Mouse (Mus musculus): ENCODE data around the gene Mttp.
"Not testable (repeated sequence)": the region's sequence is repeated elsewhere in the genome, so short reads cannot be mapped to it uniquely, and the experiment has no call there.

Gene Mttp

DNA sequence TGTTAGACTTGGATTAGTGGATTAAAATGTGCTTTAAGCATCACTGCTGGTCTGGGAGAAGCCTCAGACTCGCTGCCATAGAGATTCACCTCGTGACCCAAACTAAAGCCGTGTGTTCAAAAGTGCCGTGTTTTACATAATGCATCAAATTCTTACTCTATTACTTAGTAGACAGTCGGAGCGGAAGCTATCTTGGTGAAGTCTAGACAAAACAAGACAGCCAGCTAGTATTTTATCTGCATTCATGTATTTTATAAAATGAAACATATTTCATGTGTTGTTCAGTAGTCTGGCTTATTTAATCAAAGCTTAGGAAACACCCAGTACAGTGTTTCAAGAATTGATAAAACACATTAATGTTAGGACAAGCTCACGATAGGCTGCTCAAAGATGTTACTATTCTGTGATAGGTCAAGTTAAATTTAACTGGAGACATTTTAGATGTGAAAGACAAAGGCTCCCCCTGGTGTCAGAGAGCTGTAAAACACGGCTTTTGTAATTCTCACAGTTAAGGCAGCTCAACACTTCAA lies at the start of gene Mttp:
Mttp (minus strand) TSS at position 327 of the 530 bp plus-strand sequence.
- DNase-seq (ENCODE audit: low read depth, low spot score) = peak; percentile 87

DNA sequence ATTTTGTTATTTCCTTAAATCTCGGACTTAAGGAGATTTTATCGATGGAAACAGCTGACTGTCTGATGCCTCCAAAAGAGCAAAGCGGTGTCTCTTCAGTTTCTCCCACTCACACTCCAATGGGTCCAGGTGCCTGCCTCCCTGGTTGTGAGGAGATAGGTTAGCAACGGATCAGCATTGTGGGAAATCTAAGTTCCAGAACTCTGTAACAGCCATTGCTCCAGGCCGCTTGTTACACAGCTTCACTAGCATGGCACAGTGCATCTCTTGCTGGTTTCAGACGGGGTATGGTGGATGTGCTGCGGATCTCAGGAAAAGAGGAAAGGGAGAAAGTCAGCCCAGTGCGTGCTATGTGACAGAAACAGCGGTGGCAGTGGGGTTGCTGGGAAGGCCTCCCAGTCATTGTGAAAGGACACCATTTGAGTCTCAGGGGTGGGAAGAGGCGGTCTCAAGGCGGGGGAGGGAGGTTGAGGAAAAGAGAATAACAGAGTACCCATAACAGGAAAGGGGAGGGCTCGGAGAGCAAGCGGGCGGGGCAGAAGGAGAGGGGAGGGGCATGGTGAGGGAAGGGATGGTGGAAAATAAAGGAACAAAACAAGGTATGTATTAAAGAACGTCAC lies 49.0 kb upstream of the Mttp start, which contains the start of gene 4930579F01Rik:
4930579F01Rik (minus strand) TSS at position 143 of the 620 bp plus-strand sequence.
- peak; percentile 12 for DNase-seq (ENCODE audit: low read depth, low spot score)

DNA sequence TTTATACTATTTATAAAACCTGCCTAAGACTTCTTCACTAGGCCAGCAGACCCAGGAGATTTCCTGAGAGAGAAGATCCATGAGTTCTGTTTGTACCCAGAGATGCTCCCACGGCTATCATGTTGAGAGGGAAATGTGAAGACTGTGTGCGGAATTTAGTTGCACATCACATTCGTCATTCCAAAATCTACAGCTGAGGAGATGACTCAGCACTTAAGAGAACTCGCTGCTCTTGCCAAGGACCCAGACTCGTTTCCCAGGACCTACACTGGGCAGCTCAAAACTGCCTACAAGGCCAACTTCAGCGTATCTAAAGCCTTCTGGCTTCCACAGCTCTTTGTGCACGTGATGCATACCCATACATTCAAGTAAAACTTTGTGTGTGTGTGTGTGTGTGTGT lies 47.5 kb upstream of the Mttp start:
- no peak for DNase-seq (ENCODE audit: low read depth, low spot score)

DNA sequence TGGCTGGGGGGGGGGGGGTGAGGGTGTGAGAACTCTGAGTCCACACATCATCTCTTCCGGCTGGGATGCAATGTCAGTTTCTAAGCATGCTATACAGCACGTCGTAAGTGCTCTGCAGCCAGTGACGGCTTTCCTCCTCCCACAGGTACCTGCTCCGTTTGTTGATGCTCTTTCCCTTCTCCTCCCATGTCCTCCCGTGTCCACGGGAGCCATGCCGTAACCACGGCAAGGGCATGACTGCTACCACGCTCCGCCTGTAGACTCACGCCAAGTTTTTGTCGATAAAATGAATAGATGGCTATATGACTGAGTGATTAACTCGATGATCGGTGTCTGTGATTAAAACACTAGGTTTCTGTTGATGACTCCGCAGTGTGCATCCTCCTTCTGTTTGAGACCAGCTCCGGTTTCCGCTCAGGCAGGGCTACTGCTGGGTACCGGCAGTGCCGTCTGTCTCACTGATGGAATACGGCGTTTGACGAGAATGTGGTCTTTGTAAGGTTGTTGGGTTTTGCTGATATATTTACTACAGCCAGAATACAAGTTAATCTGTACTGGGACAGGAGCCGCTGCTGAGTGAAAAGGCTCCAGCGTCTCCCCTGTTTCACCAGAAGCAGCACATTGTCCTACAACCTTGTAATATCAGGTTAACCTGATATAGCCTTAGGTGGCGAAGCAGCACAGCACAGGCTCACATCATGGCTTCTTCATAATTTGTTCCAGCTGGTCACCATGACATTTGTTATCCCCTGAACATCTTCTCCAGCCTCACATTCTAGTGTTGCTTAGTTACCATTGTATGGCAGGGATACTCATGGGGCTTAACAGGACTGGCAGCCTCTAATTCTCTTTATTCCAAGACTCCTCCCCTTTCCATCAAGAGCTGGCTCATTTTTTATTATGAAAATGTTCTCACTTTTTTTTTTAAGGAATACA lies 41.5 kb upstream of the Mttp start:
- DNase-seq (ENCODE audit: low read depth, low spot score) = no peak

DNA sequence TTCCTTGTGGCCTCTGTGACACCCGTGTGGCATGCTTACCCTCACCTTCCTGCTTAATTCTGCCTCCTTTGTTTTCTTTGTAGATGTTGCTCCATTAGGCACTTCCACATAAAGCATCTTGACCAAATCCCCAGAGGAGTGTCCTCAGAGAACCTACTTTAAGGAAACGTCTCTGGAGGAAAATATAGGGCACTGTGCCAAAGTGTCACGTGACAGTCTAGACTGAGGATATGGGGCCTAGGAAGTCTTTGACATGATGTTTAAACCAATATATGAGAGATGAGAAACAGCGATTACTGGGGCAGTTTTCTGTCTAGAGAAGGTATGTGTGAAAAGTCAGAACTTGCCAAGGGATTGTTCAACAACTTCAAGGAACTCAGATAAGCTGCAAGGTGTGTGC lies 40.5 kb upstream of the Mttp start:
- no peak for DNase-seq (ENCODE audit: low read depth, low spot score)

DNA sequence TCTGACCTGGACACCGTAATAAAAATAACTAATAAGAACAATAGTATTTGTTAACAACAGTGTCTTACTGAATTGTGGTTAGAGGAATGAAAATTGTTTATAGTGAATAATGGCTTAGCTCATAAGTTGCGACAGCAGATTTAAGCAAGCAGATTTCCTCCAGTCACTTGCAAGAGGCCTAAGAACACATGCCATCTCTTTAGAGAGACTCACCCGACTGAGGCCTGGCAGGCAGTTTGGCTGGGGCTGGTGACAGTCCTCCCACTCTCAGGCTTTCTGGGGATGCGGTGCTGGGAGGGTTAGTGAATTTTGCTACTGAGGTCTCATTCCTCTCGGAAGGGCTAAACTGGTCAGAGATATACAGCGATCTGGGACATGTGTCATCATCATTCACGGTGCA lies 38.6 kb upstream of the Mttp start:
- no peak for DNase-seq (ENCODE audit: low read depth, low spot score)

DNA sequence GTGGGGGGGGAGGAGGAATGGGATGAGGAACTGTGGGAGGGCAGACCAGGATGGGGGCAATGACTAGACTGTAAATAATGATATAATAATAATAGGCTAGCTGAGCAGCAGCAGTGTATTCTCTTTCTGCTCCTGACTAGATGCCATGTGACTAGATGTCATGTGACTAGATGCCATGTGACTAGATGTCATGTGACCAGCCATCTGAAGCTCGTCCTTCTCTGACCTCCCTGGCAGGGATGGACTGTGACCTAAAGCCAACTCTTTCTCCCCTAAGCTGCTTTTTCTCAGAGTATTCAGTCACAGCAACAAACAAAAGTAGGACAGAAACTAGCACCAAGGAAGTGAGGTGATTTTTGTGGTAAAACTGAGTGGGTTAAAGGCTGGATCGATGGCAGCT lies 37.3 kb upstream of the Mttp start:
- no peak for DNase-seq (ENCODE audit: low read depth, low spot score)

DNA sequence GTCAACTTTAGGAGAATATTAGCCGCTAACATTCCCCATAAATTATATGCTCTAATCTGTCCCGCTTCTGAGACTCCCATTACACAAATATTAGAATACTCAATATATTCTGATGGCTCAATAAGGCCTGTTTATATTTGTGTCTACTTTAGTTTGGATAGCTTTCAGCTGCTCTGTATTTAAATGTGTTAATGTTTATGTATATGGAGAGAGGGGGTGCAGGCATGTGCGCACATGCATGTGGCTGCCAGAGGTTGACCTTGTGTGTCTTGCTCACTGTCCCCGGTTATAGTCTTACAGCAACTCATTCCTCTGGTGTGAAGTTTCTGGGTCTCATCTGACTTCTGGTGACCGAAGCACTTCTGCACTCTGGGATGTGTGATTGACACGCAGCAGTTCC lies 30.8 kb upstream of the Mttp start:
- DNase-seq (ENCODE audit: low read depth, low spot score) = no peak

DNA sequence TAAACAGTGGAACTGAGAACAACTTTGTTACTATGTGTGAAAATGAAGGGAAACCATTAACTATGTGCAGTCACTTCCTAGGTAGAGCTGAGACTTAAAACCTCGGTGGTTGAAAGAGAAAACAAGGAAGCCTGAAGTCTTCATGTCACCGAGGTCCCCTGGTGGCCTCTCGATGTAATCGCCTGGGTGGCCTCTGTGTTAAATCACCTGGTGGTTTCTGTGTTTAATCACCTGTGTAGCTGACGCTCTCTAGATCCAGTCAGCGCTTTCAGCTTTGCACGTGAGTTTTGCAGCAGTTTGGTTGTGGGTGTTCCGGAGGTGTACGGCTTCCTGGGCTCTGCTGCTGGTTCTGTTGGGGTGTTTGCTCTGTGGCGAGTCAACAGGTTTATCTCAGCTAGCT lies 28.5 kb upstream of the Mttp start:
- peak; percentile 20 for DNase-seq (ENCODE audit: low read depth, low spot score)

DNA sequence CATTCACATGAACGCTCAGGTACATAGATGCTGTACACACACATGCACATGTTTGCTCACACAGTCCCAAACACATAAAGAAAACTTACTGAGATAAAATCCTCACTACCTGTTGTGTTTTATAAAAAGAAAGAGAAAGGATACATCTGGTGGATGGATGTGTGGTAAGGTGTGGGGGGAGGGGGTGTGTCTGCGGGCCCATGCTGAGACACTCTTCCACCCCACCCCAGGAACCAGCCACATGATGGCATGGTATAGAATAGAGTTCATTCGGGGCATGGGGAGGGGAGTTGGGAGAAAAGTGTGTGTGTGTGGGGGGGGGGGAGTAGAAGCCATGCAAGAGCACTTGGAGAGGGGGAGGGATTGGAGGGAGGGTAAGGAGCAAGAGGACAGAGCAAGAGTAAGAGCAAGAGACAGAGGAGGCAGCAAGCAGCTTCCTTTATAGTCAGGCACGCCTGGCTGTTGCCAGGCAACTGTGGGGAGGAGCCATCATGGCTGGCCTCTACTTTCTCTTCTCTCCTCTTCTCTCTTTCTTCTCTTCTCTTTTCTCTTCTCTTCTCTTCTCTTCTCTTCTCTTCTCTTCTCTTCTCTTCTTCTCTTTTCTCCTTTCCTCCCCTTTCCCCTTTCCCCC lies 17.9 kb upstream of the Mttp start:
- DNase-seq (ENCODE audit: low read depth, low spot score) = peak; percentile 28

DNA sequence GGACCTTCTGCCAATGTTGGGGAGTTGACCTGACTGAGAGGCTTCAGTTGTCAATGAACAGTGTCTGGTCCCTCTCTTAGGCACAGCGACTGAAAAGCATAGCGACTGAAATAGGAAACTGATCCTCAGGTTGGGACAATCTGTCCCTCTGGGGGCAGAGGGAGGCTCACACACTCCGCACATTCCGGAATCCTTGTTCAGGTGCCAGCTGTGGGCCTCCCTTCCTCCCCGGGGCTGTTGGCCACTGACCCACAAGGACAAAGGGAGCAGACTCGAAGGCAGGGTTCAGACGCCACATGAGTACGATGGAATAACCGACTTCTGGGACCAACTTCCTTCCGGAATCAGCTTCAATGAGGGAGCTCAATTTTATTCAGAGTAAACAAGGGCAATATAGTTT lies 16.9 kb upstream of the Mttp start:
- DNase-seq (ENCODE audit: low read depth, low spot score) = no peak

DNA sequence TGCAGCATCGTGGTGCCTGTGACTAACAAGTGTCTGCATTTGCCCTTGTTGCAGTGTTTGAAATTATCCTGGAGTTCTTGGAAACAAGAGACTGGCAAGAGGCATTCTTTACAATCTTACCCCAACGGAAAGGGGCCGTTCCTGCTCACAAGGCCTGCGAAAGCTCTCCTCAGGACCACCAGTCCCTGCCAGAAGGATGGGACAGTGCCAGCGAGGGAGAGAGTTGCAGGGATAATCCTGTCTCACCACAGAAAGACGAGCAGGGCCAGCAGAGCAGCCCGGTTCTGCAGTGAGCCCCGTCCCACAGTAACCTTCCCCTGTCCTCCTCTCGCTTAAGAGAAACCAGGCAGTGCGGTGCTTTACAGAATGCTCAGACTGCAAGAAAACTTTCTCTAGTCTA lies 11.9 kb upstream of the Mttp start:
- no peak for DNase-seq (ENCODE audit: low read depth, low spot score)

DNA sequence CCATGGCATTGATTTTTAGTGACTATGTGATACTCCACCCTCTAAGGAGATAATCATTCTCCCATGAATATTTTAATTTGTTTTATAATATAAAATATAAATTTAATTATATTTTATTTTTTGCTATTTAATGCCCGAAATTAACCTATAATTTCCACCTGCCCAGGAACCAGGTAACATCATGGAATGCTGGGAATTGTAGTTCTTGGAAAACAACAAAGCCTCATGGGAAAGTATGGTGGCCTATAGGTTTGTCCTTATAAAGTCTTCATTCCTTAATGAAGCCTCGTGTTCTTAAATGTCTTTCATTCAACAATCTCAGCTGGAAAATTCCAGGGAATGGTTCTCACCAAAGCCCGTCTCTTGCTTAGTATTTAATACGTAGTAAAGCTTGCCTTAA lies 10.3 kb upstream of the Mttp start:
- DNase-seq (ENCODE audit: low read depth, low spot score) = no peak

DNA sequence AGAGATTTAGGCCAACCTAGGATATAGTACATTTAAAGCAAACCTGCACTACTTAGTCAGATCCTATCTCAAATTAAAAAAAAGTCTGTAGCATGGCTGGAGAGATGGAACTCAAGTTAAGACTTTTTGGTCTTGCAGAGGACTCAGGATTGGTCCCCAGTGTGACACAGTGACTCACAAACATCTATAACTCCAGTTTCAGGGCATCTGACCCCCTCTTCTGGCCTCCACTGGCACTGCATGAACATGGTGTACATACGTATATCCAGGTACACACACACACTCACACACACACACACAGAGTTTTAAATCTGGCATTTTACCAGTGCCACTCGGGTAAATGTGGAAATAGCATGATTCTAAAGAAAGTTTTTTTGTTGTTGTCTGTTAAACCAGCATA lies 4.0 kb upstream of the Mttp start:
- no peak for DNase-seq (ENCODE audit: low read depth, low spot score)

DNA sequence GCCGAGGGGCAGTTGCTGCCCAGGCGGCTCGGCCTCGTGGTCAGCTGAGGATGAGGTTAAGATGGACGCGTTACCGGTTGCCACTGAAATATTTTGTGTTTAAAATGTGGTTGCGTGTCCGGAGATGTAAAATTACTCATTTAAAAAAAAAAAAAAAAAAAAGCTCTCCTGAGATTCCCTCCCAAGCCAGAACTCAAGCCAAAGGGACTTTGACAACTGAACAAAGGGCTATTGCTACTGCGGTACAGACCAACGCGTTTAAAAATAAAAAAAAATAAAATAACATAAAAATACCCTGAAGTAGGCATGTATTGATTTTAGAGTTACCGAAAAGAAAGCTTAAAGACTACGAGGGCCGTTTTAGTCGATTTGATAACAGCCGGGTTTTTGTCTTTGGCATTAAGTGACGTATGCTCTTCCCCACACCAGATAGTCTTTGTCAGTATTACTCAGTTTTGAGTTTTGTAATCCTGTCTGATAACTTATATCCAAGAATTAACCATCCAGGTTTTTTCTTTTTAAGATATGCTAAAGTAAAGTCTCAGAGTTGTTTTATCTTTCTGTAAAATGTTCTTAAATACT lies 617 bp downstream of the Mttp start:
- peak; percentile 60 for DNase-seq (ENCODE audit: low read depth, low spot score)

DNA sequence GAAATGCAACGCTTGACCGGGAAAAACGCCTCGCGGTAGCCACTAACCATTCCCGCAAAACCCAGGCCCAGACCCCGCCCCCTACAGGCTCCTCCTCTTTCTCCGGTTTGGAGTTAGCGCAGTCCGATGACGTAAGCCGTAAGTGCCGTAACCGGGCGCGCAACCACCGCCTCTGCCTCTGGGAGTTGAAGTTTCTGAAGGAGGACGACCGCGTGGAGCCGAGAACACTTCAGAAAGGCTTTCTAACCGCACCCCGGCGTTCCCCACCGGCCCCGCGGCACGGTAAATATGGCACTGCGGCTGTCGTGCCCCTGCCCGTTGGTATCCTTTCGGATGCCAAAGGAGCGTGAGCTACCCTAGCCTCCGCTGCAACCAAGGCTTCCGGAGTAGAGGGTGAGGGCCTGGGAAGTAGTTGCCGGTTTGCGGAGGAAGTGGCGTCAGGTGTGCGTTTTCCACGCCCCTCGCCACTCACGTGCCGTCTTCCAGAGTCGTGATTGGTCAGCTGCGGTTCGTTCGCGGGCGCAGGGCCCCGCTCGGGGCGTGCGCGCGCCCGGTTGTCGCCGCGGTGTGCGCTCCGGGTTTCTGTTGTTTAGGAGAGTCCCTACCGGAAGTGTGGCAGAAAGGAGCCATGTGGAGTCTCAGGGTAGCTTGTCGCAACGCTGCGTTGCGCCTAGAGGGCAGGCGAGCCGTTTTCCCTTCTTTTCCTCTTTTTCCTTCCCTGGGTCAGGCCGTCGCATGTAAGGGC lies 1.3 kb downstream of the Mttp start, which contains the start of gene Trmt10a:
Trmt10a (plus strand) TSS at position 134 of the 745 bp plus-strand sequence.
- DNase-seq (ENCODE audit: low read depth, low spot score) = peak; percentile 100

DNA sequence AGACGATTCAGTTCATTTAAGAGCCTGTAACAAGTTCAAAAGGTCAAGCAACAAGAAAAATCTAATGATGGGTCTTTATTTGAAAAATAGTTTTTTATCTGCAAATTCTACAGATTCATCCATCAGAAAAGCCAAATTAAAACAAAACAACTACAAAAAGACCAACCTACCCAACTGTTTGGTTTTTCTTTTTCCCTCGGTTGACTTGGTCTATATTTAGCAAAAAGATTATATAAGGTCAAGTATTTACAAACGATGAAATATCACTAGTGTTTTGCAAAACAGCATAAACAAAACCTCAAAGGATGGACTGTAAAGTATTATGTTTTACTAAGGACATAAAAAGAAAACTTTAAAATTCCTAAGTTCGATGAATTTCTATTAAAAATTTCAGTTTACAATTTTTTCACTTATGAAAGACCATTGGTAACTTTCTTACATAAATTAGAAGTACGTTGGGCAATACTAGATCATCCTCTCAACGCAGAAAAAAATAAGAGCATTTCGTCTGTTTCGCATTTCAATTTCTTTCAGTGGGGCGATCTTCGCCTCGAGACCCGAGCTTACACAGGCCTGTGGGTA lies 1.9 kb downstream of the Mttp start:
- DNase-seq (ENCODE audit: low read depth, low spot score) = no peak

DNA sequence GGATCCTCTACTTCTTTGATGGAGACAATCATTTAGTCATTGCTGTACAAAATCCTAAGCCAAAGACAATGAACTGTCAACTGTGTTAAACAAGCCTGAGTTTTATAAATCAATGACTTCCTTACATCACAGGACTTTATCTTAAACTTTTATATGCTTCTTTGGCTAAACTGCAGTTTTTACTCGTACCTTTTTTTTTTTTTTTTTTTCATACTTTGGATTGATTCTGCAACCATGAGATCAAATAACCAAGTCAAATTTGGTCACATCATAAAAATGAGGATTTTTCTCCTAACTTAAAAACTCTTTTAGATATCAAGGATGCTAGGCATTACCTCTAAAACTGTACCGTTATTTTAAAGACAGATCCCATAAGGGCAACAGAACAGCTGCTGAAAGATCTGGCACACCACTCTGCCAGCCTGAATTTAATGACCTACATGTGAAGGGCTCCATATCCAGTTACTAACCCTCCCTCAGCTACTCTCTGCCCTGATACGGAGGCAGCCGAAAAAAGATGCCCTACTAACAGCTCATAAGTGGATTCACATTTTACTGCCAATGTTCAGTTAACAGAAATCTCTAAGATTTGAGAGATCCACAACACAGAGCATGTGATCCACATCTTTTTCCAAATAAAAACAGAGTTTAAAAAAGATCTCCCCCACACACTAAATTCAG lies 2.6 kb downstream of the Mttp start:
- no peak for DNase-seq (ENCODE audit: low read depth, low spot score)

DNA sequence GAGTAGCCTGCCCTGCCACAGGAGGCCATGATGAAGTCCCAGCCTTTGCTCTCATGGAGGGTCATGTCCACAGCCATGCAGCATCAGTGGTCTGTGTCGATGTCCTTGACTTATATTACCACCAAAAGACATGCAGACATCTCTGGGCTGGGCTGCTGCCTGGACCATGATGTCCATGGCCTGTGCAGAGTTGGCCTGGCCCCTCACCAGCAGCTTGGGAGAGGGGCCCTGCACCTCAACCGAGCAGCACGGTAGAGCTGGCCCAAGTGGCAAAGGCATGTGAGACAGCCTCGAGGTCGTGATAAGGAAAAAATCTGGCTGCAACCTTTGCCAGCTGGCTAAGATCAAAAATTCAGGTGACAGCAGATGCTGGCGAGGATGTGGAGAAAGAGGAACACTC lies 5.1 kb downstream of the Mttp start:
- no peak for DNase-seq (ENCODE audit: low read depth, low spot score)

DNA sequence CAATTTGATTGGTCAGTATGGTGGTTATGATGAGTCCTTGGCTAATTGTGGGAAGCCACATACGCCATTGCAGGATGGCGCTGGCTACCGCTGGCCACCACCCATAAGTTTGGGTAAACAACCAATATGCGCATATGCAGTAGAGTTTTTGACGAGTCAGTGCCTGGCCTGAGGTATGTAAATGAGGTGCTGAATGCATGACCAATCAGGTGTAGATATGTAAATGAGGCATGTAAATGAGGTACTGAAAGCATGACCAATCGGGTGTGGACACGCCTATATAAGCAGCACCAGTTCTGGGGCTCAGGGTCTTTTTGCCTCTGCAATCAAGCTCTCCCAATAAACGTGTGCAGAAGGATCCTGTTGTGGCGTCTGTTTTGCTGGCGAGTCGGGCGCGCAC lies 6.6 kb downstream of the Mttp start:
- not testable (repeated sequence) for DNase-seq (ENCODE audit: low read depth, low spot score)
